In the genomic region with DNA sequence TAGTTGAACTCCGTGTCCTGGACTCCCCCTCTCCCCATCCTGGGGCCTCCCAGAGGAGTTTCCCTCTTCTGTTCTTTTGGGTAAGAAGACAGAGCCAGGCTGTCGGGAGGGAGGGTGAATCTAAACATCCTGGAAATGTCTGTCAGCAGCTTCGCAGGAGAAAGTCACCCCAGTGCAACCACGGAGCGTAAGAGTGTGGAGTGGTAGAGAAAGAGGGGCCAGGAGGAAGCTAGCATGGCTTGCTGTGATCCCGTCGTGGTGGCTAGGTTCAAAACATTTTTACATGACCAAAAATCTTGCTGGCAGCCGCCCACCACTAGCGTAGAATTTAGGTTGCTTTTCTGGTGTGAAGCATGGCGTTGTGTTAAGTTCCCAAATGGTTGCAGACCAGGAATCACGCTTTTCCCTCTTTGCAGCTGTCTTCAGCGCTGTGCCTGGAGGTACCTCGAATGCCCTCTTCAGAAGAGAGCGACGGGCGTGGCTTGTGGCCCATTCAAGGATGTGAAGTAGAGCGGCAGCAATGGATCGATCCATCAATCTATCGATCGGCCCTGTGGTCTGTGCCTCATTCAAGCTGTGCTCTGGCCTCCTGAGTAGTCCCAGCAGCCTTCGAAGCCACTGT, we compare ENCODE assay signal across 8 mouse cellular contexts. TPM values are rescaled to one million over a fixed set of nuclear protein-coding genes. Genes with fewer than 3 reads are reported as not detected.
DNase-seq lines count a peak whose midpoint lies in the region; ATAC-seq lines count a peak whose summit lies in the region.

No protein-coding gene starts in this region.

- H3K27me3 ChIP-seq in embryonic facial prominence, embryonic 15.5 days: no peaks in the 10 kb centered on the region
- H3K27me3 ChIP-seq in hindbrain, embryonic 11.5 days (ENCODE audit: control insufficient read depth, insufficient read depth, low read length): no peaks in the 10 kb centered on the region
- no peaks in the 10 kb centered on the region for H3K27me3 ChIP-seq in limb, embryonic 11.5 days (ENCODE audit: control insufficient read depth, insufficient read depth, low read length)
- no peaks in the 10 kb centered on the region for H3K27me3 ChIP-seq in midbrain, embryonic 15.5 days (replicated peaks)

- no peaks in the 10 kb centered on the region for H3K9me3 ChIP-seq in embryonic facial prominence, embryonic 15.5 days (replicated peaks)
- no peaks in the 10 kb centered on the region for H3K9me3 ChIP-seq in hindbrain, embryonic 11.5 days (ENCODE audit: control insufficient read depth, low read length)
- no peaks in the 10 kb centered on the region for H3K9me3 ChIP-seq in limb, embryonic 11.5 days (ENCODE audit: control insufficient read depth, low read length)
- no peaks in the 10 kb centered on the region for H3K9me3 ChIP-seq in midbrain, embryonic 15.5 days

- WGBS in embryonic facial prominence, embryonic 15.5 days: 4% methylated on average over 21 of the region's 21 CpGs
- WGBS in hindbrain, embryonic 11.5 days: under 1% methylated on average over 21 of the region's 21 CpGs
- 2% methylated on average over 21 of the region's 21 CpGs for WGBS in limb, embryonic 11.5 days
- WGBS in midbrain, embryonic 15.5 days: 3% methylated on average over 21 of the region's 21 CpGs

- DNase-seq in cerebellum, postnatal 10 days: peak; percentile 47 to 58
- DNase-seq in cerebellum, postnatal 36 days: no peak
- DNase-seq in hindbrain, embryonic 11.5 days (ENCODE audit: low spot score): peak; percentile 76
- peak; percentile 79 for DNase-seq in limb, embryonic 11.5 days (ENCODE audit: low spot score)
- DNase-seq in testis, postnatal 10 days (ENCODE audit: low spot score): peak; percentile 77

- H3K9ac ChIP-seq in embryonic facial prominence, embryonic 15.5 days: 0 out of 2 replicates have a peak overlapping the region, but pooled peaks have one; percentile 1
- H3K9ac ChIP-seq in hindbrain, embryonic 11.5 days (ENCODE audit: low read depth, low read length): peak overlapping the region; percentile 40
- peak overlapping the region; percentile 63 for H3K9ac ChIP-seq in limb, embryonic 11.5 days (ENCODE audit: low read length)
- H3K9ac ChIP-seq in midbrain, embryonic 15.5 days: peak overlapping the region; percentile 33; the same call in 1 of the 2 replicates

- peaks cover 34% of the 10 kb centered on the region for H3K36me3 ChIP-seq in embryonic facial prominence, embryonic 15.5 days
- H3K36me3 ChIP-seq in hindbrain, embryonic 11.5 days (ENCODE audit: control insufficient read depth, insufficient read depth, low read length): peaks cover 14% of the 10 kb centered on the region
- H3K36me3 ChIP-seq in limb, embryonic 11.5 days (ENCODE audit: control insufficient read depth, insufficient read depth, low read length): peaks cover 19% of the 10 kb centered on the region
- H3K36me3 ChIP-seq in midbrain, embryonic 15.5 days (replicated peaks): peaks cover 30% of the 10 kb centered on the region

- ATAC-seq in CD4-positive, CD25-positive, alpha-beta regulatory T cell, adult 4 months: peak; percentile 88
- peak; percentile 44 for ATAC-seq in embryonic facial prominence, embryonic 15.5 days (ENCODE audit: insufficient number of reproducible peaks, low FRiP score, low TSS enrichment, low read depth)
- peak; percentile 46 for ATAC-seq in hindbrain, embryonic 11.5 days (ENCODE audit: low FRiP score)
- no peak for ATAC-seq in limb, embryonic 11.5 days (ENCODE audit: insufficient number of reproducible peaks, low FRiP score, low TSS enrichment, low read depth)
- ATAC-seq in midbrain, embryonic 15.5 days (replicated peaks): peak; percentile 9; the same call in 1 of the 2 replicates

- peak overlapping the region; percentile 32 for H3K4me3 ChIP-seq in embryonic facial prominence, embryonic 15.5 days (replicated peaks)
- H3K4me3 ChIP-seq in hindbrain, embryonic 11.5 days (ENCODE audit: low read depth, low read length): peak overlapping the region; percentile 14
- peak overlapping the region; percentile 20 for H3K4me3 ChIP-seq in limb, embryonic 11.5 days (ENCODE audit: low read depth, low read length)
- peak overlapping the region; percentile 12 for H3K4me3 ChIP-seq in midbrain, embryonic 15.5 days

- peak overlapping the region; percentile 86 for H3K27ac ChIP-seq in embryonic facial prominence, embryonic 15.5 days (replicated peaks)
- peak overlapping the region; percentile 84 for H3K27ac ChIP-seq in hindbrain, embryonic 11.5 days (ENCODE audit: low read depth, low read length)
- peak overlapping the region; percentile 94 for H3K27ac ChIP-seq in limb, embryonic 11.5 days (replicated peaks; ENCODE audit: low read depth, low read length)
- peak overlapping the region; percentile 90 for H3K27ac ChIP-seq in midbrain, embryonic 15.5 days

- H3K4me1 ChIP-seq in embryonic facial prominence, embryonic 15.5 days: peaks cover 34% of the 10 kb centered on the region
- peaks cover 11% of the 10 kb centered on the region; the same call in 1 of the 2 replicates for H3K4me1 ChIP-seq in hindbrain, embryonic 11.5 days (replicated peaks; ENCODE audit: control insufficient read depth, insufficient read depth, low read length)
- H3K4me1 ChIP-seq in limb, embryonic 11.5 days (ENCODE audit: control insufficient read depth, insufficient read depth, low read length): peaks cover 20% of the 10 kb centered on the region
- peaks cover 25% of the 10 kb centered on the region for H3K4me1 ChIP-seq in midbrain, embryonic 15.5 days

- peak overlapping the region; percentile 46 for H3K4me2 ChIP-seq in embryonic facial prominence, embryonic 15.5 days (replicated peaks)
- peak overlapping the region; percentile 40 for H3K4me2 ChIP-seq in hindbrain, embryonic 11.5 days (replicated peaks; ENCODE audit: low read depth, low read length)
- peak overlapping the region; percentile 49 for H3K4me2 ChIP-seq in limb, embryonic 11.5 days (ENCODE audit: low read depth, severe bottlenecking)
- H3K4me2 ChIP-seq in midbrain, embryonic 15.5 days: peak overlapping the region; percentile 46

RNA-seq across cellular contexts. Expression of a gene that starts 9.7 kb away (rescaled TPM):
- polyA plus RNA-seq in CD4-positive, CD25-positive, alpha-beta regulatory T cell, adult 4 months (2017; shearing (Covaris generic)): 10 to 100 TPM in 1 of 2 experiments, 1 to 10 TPM in 1; 9.8 to 10.1 TPM
- polyA plus RNA-seq in embryonic facial prominence, embryonic 15.5 days (2015; fragmentation: Nextera tagmentation; extraction: Ambion mirVana): 36.7 and 47.0 TPM in 2 replicates
- polyA plus RNA-seq in hindbrain, embryonic 11.5 days (2014; fragmentation: Nextera tagmentation; extraction: Ambion mirVana): 70.0 and 73.7 TPM in 2 replicates
- polyA plus RNA-seq in limb, embryonic 11.5 days (2014; fragmentation: Nextera tagmentation; extraction: Ambion mirVana): 78.3 and 82.7 TPM in 2 replicates
- polyA plus RNA-seq in midbrain, embryonic 15.5 days (2015; fragmentation: Nextera tagmentation; extraction: Ambion mirVana): 59.3 and 63.1 TPM in 2 replicates

RNA-seq across cellular contexts. Expression of a gene that starts 57.1 kb away (rescaled TPM):
- 100 to 1,000 TPM; 162 to 241 TPM for polyA plus RNA-seq in CD4-positive, CD25-positive, alpha-beta regulatory T cell, adult 4 months (2017; shearing (Covaris generic))
- polyA plus RNA-seq in embryonic facial prominence, embryonic 15.5 days (2015; fragmentation: Nextera tagmentation; extraction: Ambion mirVana): 173 and 175 TPM in 2 replicates
- polyA plus RNA-seq in hindbrain, embryonic 11.5 days (2014; fragmentation: Nextera tagmentation; extraction: Ambion mirVana): 114 and 133 TPM in 2 replicates
- 125 and 151 TPM in 2 replicates for polyA plus RNA-seq in limb, embryonic 11.5 days (2014; fragmentation: Nextera tagmentation; extraction: Ambion mirVana)
- polyA plus RNA-seq in midbrain, embryonic 15.5 days (2015; fragmentation: Nextera tagmentation; extraction: Ambion mirVana): 116 and 123 TPM in 2 replicates

Comparison
In these comparisons a context has a peak if more than half of its experiments do, and no peak if none do; other contexts are left out.
1. DNase-seq: peak in cerebellum, postnatal 10 days (2 of 2), hindbrain, embryonic 11.5 days (single experiment), limb, embryonic 11.5 days (single experiment) and testis, postnatal 10 days (single experiment); none in cerebellum, postnatal 36 days (0 of 2).
2. H3K9ac ChIP-seq: peak in every context shown above with its lines; median percentile 63 in limb, embryonic 11.5 days; 40 in hindbrain, embryonic 11.5 days; 33 in midbrain, embryonic 15.5 days; 1 in embryonic facial prominence, embryonic 15.5 days.
3. Peak in every context shown above with its lines, with median percentiles within 50 percentile points of each other: H3K27ac ChIP-seq, H3K4me2 ChIP-seq and H3K4me3 ChIP-seq.